Mouse (Mus musculus) spleen, postnatal 14 days (tissue): ENCODE results near the gene Il25.
"Not testable (repeated sequence)": the region's sequence is repeated elsewhere in the genome, so short reads cannot be mapped to it uniquely, and the experiment has no call there.

Experiments used
- DNase-seq, 2 experiments: peaks; one replicate each; pipeline ENCODE4 v3.0.0; 2021 to 2022; ENCODE audit warnings: low spot score in 2 of 2

The Il25 gene

GRCm38 (mm10) chr14:54953664-54954206 is 21.2 kb downstream of the Il25 start:
- no peak for DNase-seq

GRCm38 (mm10) chr14:54954474-54954873 is 22.0 kb downstream of the Il25 start:
- no peak for DNase-seq

GRCm38 (mm10) chr14:54955481-54955880 is 23.0 kb downstream of the Il25 start:
- no peak for DNase-seq

- no peak for DNase-seq
These were observed 24.0 kb downstream of the Il25 start for GRCm38 (mm10) chr14:54956533-54956932.

- DNase-seq = no peak
These were observed 26.0 kb downstream of the Il25 start for GRCm38 (mm10) chr14:54958503-54958902.

- no peak for DNase-seq
These were observed 26.7 kb downstream of the Il25 start for GRCm38 (mm10) chr14:54959197-54959596.

- not testable (repeated sequence) for DNase-seq
These were observed 27.5 kb downstream of the Il25 start for GRCm38 (mm10) chr14:54959853-54960613.

GRCm38 (mm10) chr14:54960769-54961168 is 28.3 kb downstream of the Il25 start:
- no peak for DNase-seq

GRCm38 (mm10) chr14:54961487-54961886 is 29.0 kb downstream of the Il25 start:
- DNase-seq = no peak

- DNase-seq = no peak
These were observed 30.2 kb downstream of the Il25 start for GRCm38 (mm10) chr14:54962714-54963113.

- DNase-seq = no peak
These were observed 31.2 kb downstream of the Il25 start for GRCm38 (mm10) chr14:54963727-54964126.

GRCm38 (mm10) chr14:54965044-54965443 is 32.5 kb downstream of the Il25 start:
- no peak for DNase-seq

GRCm38 (mm10) chr14:54965631-54966030 is 33.1 kb downstream of the Il25 start:
- DNase-seq = no peak

- DNase-seq = no peak
These were observed 34.0 kb downstream of the Il25 start, which contains the start of gene Myh6 for GRCm38 (mm10) chr14:54966320-54966977. Gene Myh6, minus strand, starts transcription at chr14:54966927.

GRCm38 (mm10) chr14:54967874-54968273 is 35.4 kb downstream of the Il25 start:
- DNase-seq = no peak

GRCm38 (mm10) chr14:54968344-54968743 is 35.8 kb downstream of the Il25 start:
- no peak for DNase-seq

- DNase-seq = not testable (repeated sequence)
These were observed 40.3 kb downstream of the Il25 start for GRCm38 (mm10) chr14:54972786-54973185.

GRCm38 (mm10) chr14:54974068-54974791 is 41.7 kb downstream of the Il25 start:
- DNase-seq = no peak

- no peak for DNase-seq
These were observed 44.1 kb downstream of the Il25 start, which contains the start of gene Gm17428 for GRCm38 (mm10) chr14:54976633-54977032. Gene Gm17428, plus strand, starts transcription at chr14:54976933.

- no peak for DNase-seq
These were observed 46.2 kb downstream of the Il25 start for GRCm38 (mm10) chr14:54978664-54979063.

GRCm38 (mm10) chr14:54981934-54982333 is 49.4 kb downstream of the Il25 start:
- no peak for DNase-seq
